Mouse (Mus musculus): ENCODE data around the gene Eif1ad. TPM values are rescaled to one million over a fixed set of nuclear protein-coding genes. Genes with fewer than 3 reads are reported as not detected.
A peak's percentile ranks its signal among the peaks of the same experiment; 100 is the strongest.
"Not testable (repeated sequence)": the region's sequence is repeated elsewhere in the genome, so short reads cannot be mapped to it uniquely, and the experiment has no call there.

Gene Eif1ad
- total RNA-seq, 2 experiments from 2014 or later = 24.4 to 24.5 TPM

DNA sequence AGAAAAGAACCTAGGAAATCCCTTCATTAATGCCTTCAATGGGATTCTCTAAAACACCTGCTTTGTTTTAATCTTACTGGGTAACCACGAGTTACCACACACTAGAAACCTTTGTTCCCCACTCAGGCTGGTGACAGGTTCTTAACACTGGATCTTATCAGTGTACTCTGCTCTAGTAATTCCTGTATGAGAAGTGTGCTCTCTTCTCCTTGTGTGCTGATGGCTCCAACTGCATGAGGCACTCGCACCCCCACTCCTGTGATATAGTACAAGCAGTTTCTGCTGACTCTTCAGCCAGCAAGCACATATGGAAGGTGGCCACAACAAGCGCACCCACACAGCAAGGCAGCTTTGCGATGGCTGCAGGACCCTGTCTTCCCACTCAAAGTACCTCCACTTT is 7.6 kb downstream of the Eif1ad start:
- no peak for DNase-seq (ENCODE audit: low spot score in 2 of 2)

GRCm38 (mm10) chr19:5374748-5375147 is 8.2 kb downstream of the Eif1ad start:
- no peak for DNase-seq (ENCODE audit: low spot score in 2 of 2)

DNA sequence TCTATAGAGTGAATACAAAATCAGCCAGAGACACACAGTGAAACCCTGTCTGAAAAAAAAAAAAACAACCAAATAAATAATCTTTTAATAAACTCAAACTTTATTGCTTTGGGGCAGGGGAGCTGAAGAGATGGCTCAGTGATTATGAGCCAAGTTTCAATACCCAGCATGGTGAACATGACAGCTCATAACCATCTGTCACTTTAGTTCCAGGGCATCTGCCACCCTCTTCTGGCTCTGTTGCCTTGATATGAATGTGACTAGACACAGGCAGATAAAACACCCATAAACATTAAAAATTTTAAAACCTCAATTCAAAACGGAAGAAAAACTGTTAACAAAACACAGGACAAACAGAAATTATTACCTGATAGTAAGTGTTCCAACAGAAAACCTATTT is 10.9 kb downstream of the Eif1ad start:
- DNase-seq (ENCODE audit: low spot score in 2 of 2) = no peak

DNA sequence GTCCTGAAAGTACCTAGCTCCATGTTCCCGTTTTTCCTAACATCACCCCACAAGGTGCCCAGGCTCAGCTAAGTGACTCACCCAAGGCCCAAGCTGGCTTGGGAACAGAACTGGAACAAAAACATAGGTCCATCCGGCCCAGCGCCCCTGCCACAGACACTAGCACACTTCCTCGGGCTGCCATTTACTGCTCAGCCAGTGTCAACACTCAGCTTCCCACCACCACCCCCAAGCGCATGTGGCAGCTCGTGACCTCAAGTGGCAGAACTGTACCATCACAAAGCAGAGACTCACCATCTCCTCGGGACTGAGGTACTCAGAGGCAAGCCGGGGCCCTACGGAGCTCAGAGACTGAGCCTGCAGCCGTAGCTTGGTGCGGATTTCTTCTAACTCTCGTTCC is 16.8 kb downstream of the Eif1ad start:
- DNase-seq (ENCODE audit: low spot score in 2 of 2) = no peak

DNA sequence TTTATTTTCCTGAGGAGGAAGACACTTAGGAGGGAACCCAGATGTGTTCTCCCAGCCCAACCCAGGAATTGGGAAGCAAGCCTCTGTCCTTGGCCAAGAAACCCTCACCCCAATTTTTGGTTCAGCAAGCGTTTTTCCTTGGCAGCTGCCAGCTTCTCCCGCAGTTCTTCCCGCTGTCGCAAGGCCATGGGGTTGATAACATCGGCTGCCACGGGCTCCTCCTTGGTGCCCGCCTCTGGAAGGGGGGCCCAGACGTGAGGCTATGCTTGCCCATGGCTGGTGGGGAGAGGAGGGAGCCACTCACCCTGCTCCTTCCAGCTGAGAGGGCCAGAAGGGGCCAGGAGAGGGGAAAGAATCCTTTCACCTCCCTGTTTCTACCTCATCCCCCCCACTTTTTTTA is 18.2 kb downstream of the Eif1ad start:
- no peak for DNase-seq (ENCODE audit: low spot score in 2 of 2)

DNA sequence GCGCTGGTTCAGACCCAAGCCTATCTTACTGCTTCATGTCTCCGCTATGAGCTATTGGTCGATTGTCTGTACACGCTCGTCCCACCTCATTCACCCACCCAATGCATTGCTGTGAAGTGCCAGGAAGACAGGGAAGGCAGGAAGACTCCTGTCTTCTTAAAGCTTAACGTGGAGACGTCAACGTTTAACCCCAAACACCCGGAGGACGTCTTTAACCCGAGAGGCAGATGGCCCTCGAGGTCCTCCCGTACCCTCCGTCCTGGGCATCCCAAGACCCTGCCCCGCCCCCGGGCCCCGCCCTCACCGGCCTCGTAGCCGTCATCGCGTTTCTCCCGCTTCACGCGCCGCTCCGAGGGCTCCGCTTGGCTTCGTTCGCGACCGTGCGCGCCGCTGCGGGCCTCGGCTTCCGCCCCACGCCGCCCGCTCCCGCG is 21.5 kb downstream of the Eif1ad start:
- no peak for DNase-seq (ENCODE audit: low spot score in 2 of 2)

DNA sequence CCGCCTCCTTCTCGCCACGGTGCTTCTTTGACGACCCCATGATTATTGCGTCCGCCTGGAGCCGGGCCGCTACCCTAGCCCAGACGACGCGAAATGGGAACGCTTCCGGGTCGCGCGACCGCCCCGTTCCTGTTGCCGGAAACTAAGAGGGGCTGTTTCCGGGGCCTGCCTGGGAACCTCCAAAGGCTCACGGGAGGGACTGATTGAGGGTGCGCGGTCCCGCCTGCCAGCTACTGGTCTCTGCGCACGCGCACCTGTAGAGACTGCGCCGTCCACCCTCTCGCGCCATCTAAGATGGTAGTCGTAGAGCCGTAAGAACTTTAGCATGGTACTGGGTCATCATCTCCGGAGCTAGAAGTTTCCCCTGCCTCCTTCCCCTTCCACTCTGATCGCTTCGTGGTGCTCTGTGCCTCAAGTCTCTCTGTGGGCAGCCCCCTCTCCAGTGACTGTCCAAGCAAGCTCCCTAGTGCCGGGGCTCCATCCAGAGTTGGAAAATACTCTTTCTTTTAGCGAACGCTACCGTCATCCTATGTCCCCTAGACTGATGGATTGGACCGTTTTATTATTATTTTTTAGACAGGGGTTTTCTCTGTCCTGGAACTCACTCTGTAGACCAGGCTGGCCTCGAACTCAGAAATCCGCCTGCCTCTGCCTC is 22.2 kb downstream of the Eif1ad start, which contains the start of gene Sart1:
Gene Sart1, minus strand, starts transcription at position 116 of the 655 bp plus-strand sequence.
- DNase-seq (ENCODE audit: low spot score in 2 of 2) = peak; percentile 88 to 89

GRCm38 (mm10) chr19:5389647-5390046 is 23.1 kb downstream of the Eif1ad start:
- no peak for DNase-seq (ENCODE audit: low spot score in 2 of 2)

DNA sequence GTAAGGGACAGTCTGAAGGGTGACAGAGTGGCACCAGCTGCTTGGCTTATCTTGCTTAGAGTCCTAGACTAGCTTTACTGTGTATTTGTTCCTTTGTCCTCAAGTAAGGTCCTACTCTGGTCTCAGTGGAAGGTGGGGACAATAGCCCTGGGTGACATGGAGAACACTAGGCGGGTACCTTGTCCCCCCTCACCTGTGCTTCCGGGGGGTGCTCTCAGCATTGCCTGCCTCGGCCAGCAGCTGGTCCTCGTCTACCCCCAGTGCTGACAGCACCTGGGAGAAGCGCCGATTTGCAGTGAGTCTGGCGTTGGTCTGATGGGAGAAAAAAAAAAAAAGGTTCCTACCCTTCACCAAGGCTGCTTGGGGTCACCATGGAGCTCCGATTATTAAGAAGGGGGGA is 23.9 kb downstream of the Eif1ad start:
- no peak for DNase-seq (ENCODE audit: low spot score in 2 of 2)

- DNase-seq (ENCODE audit: low spot score in 2 of 2) = peak; percentile 79 to 81
Measured at GRCm38 (mm10) chr19:5392892-5393291, 26.4 kb downstream of the Eif1ad start.

DNA sequence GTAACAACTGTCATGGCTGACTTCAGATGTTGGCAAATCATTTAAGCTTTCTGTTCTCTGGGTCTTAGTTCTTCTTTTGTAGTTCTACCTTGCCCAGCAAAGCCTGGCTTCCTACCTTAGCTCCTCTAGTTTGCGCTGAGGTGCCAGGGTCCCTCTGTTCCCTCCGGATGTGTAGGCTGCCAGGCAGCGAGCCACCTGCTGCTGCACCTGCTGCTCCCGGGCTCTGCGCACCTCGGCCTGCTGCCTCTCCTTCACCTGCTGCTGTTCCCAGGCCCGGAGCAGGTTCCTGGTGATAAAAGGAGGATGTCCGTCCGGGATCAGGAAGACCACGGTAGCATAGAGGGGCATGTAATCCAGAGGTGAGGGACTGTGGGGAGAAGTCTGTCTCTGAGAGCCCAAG is 27.6 kb downstream of the Eif1ad start:
- DNase-seq (ENCODE audit: low spot score in 2 of 2) = no peak

- no peak for DNase-seq (ENCODE audit: low spot score in 2 of 2)
Measured at GRCm38 (mm10) chr19:5395371-5395770, 28.8 kb downstream of the Eif1ad start.

DNA sequence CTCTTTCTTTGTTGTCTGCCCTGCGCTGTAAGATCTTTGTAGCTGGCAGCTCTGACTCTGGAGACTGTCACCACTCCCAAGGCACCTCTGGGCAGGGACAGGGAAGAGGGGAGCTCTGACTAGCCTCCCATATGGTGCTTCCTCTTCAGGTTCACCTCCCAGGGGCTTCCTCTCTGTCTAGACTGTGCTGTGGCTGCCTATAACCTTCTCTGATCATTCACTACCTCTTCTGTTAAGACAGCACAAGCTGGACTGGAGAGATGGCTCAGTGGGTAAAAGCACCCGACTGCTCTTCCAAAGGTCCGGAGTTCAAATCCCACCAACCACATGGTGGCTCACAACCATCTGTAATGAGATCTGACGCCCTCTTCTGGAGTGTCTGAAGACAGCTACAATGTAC is 34.5 kb downstream of the Eif1ad start:
- not testable (repeated sequence) for DNase-seq (ENCODE audit: low spot score in 2 of 2)

DNA sequence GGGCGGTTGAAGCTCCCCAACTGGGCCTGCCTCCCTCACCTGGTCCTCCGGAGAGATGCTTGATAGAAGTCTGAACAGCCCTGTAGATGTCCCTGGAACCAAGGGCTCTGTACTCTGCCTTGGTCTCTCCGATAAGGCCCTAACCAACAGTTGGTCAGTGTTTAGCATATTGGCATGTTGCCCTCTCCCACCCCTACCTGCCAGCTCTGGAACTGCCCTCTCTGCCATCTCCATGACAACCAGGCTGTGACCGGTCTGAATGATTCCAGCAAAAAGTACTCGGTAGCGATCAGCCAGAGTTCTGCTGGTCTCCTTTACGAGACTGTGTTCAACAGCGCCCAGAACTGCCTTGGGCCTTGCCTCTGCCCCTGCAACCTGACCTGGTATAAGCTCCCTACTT is 35.8 kb downstream of the Eif1ad start, which contains the start of gene Tsga10ip:
Gene Tsga10ip, minus strand, starts transcription at position 234 of the 400 bp plus-strand sequence.
- no peak for DNase-seq (ENCODE audit: low spot score in 2 of 2)

DNA sequence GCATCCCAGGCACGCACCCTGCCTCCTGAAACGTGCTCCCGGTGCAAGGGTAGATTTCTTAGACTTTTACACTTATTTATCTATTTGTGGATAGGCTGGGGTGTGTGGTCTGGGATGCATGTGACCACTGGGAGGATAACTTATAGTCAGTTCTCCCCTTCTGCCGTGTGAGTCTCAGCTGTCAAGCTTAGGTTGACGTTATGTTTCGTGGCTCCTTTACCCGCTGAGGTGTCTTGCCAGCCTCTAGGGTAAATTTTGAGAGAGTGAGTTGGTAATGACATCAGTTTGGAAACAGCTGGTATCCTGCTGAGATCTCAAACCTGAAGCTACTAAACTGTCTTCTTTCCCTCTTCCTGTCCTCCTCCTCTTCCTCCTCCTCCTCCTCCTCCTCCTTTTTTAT is 39.4 kb downstream of the Eif1ad start:
- no peak for DNase-seq (ENCODE audit: low spot score in 2 of 2)

DNA sequence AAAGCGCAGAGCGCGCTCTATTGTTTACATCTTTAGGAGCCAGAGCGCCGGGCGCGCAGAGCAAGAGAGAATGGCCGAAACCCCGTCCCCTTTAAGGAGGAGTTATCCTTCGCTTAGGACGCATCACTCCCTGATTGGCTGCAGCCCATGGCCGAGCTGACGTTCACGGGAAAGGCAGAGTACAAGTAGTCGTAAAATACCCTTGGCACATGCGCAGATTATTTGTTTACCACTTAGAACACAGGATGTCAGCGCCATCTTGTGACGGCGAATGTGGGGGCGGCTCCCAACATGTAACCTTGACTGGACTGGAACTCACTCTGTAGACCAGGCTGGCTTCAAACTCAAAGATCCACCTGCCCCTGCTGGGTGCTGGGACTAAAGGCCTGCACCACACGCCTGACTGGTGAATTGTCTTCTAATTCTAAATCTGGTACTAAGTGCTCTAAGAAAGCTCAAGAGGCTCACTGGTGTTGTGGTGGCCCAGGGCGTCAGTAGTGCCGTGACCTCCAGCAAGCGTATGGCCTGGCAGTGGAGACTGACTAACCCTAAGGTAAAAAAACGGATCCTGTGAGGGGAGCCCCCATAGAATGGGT is 40.1 kb downstream of the Eif1ad start:
- DNase-seq (ENCODE audit: low spot score in 2 of 2) = not testable (repeated sequence)

GRCm38 (mm10) chr19:5407133-5407532 is 40.6 kb downstream of the Eif1ad start:
- DNase-seq (ENCODE audit: low spot score in 2 of 2) = peak in 1 of 2 experiments; percentile 56

GRCm38 (mm10) chr19:5408057-5409001 is 41.8 kb downstream of the Eif1ad start:
- no peak for DNase-seq (ENCODE audit: low spot score in 2 of 2)

DNA sequence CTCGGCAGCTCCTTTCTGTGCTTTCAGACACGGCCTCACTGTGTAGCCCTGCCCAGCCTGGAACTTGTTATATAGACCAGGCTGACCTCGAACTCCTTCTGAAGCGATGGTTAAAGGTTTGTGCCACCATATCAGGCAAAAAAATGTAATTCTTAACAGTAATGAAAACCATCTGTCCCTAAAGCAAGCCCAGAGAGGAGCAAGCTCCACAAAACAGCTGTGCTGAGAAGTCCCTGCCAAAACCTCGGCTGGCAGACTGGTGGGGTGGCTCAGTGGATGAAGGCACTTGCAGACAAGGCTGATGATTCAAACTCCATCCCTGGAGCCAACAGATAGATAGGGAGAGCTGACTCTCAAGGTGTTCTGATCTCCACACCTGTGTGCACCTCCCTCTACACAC is 42.5 kb downstream of the Eif1ad start:
- DNase-seq (ENCODE audit: low spot score in 2 of 2) = no peak

- DNase-seq (ENCODE audit: low spot score in 2 of 2) = no peak
Measured at GRCm38 (mm10) chr19:5410641-5411040, 44.1 kb downstream of the Eif1ad start.

DNA sequence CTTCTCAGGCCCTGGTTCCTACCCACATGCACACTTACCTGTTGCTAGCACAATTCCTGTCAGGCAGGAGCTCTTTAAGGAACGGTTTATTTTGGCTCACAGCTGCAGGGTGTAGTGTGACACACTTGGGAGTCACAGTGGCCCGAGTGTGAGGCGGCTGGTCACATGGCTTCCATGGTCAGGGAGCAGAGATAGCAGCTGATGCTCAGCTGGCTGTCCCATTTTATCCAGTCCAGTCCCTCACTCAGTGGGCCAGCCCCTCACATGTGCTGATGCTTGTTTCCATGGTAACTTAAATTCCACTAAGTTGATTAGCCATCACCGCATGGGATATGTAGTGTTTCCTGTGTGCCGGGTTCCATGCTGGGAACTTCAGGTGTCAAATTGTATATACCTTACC is 45.4 kb downstream of the Eif1ad start:
- no peak for DNase-seq (ENCODE audit: low spot score in 2 of 2)

GRCm38 (mm10) chr19:5413840-5414239 is 47.3 kb downstream of the Eif1ad start:
- no peak for DNase-seq (ENCODE audit: low spot score in 2 of 2)

Data from adrenal gland, adult 18-20 months (tissue).